Mouse (Mus musculus) megakaryocyte progenitor cell, adult 5-6 weeks (primary cell): Measurements from ENCODE around the gene Spred2. TPM values are rescaled to one million over a fixed set of nuclear protein-coding genes. Genes with fewer than 3 reads are reported as not detected.
A peak's percentile ranks its signal among the peaks of the same experiment; 100 is the strongest.

ENCODE experiments used
- ATAC-seq: replicated peaks from 2 replicates; pipeline ENCODE4 v1.8.0; 2016; ENCODE audit warnings: mild to moderate bottlenecking, moderate TSS enrichment, inconsistent platforms; ENCODE audit not compliant: poor library complexity
- total RNA-seq, 2 experiments: library from RNA; stranded (forward) in 1 of 2; stranded (reverse) in 1 of 2; fragments of 157-497, 149-512 nt in 1 of 2; fragments of 200-1000 nt in 1 of 2; gene quantifications; 2 replicates each; pipeline versions ENCODE4 v1.2.3 to v1.2.4; 2015 to 2017

The Spred2 gene
- total RNA-seq, 2 experiments from 2014 or later, result 5.0 to 16.9 TPM

GRCm38 (mm10) chr11:19982113-19982512, 57.9 kb downstream of the Spred2 start:
- ATAC-seq, result peak; percentile 10; the same call in 1 of the 2 replicates

DNA sequence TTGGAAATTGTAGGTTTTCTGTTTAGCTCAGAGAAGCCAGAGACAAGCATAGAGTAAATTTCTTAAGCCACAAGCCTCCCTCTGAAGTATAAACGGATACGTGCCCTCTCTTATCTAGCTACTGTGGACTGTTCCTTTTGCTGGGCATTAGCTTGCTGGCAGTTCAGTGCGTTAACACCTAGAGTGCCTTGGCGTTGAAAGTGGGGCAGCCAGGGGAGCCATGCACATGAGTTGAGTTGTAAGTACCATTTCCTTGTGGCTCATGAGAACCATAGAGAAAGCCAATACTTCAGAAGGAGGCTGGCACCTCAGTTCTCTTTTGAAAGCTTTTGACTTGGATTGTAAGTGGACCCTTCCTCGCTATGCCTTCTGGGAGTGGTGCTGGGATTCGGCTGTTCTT, 58.6 kb downstream of the Spred2 start:
- ATAC-seq, result peak; percentile 21; the same call in 1 of the 2 replicates

GRCm38 (mm10) chr11:19983298-19983697, 59.1 kb downstream of the Spred2 start:
- no peak for ATAC-seq

GRCm38 (mm10) chr11:19984029-19984428, 59.9 kb downstream of the Spred2 start:
- ATAC-seq, result no peak

GRCm38 (mm10) chr11:19985283-19985854, 61.2 kb downstream of the Spred2 start:
- ATAC-seq, result no peak

DNA sequence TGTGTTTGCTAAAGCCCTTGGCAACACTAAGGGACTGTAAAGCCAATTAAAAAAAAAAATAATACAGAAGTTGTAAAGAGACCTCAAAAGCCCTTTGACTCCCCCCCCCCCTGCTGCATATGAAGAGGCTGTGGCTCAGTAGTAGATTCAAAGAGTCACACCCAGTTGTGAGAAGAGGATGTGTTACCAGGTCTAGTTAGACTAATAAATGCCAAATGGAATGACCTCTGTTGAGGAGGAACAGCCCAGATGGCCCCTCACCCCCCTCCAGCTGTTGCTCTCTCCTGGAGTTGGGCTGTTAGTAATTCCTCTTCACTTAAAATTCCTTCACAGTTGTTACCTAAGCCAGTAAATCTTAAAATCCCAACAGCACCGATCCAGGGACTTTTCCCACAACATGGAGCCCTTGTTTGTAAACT, 62.3 kb downstream of the Spred2 start:
- ATAC-seq, result no peak

DNA sequence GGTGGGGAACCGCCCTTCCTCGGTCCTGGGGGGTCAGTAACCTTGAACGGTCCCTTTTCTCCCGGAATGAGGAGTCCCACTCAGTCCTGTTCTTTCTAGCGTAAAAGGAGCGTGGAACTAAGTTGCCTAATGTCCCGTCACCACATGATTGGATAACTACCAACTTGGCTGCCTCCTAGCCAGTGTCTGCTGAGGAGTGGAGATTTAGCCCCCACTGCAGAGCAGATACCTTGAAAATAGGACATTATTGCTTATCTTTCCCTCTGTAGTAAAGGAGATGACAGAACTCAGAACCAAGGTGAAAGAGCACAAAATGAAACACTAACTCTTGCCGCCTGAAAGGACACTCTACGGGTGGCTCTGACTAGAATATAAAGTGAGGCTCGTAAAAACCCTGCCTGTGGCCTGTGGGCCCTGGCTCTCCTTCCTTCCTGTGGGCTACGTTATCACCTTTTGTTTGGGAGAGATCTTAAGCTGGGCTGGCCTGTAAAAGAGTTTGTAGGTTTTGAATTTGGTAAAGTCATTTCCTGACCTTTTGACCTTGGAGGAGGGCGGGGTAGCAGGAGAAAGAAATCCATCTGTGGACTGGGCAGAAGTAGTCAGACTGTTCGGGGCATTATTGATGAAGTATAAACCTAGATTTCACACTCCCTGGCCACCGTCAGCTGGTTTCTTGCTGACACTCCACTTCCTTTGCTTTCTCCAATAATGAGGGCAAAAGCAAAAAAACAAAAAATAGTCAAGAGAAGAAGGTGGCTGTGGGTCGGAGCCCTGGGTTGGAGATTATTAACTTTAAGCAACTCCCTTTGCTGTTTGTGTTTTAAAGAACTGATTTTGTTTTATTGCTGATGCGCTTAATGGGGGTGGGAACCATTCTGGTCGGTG, 62.9 kb downstream of the Spred2 start:
- ATAC-seq, result peak; percentile 45

- no peak for ATAC-seq
Measured at GRCm38 (mm10) chr11:19987756-19988091, 63.5 kb downstream of the Spred2 start.

- no peak for ATAC-seq
Measured at GRCm38 (mm10) chr11:19988224-19988623, 64.0 kb downstream of the Spred2 start.

DNA sequence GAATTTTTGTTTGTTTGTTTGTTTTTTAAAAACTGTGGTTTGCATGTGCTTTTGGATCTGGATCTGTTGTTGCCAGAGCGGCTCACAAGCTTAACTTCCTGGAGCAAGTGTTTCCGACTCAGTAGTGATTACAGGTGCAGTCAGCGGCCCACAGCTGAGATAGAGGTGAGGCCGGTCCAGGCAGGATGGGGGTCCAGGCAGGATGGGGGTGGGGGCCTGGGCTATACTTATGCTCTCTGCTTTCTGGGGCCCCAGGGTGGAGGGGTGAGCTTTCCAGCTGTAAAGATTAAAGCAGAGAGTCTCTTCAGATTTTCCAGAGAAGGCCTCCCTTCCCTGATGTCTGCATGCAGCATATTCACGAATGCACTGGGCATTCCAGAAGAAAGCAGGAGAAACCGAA, 64.5 kb downstream of the Spred2 start:
- no peak for ATAC-seq

DNA sequence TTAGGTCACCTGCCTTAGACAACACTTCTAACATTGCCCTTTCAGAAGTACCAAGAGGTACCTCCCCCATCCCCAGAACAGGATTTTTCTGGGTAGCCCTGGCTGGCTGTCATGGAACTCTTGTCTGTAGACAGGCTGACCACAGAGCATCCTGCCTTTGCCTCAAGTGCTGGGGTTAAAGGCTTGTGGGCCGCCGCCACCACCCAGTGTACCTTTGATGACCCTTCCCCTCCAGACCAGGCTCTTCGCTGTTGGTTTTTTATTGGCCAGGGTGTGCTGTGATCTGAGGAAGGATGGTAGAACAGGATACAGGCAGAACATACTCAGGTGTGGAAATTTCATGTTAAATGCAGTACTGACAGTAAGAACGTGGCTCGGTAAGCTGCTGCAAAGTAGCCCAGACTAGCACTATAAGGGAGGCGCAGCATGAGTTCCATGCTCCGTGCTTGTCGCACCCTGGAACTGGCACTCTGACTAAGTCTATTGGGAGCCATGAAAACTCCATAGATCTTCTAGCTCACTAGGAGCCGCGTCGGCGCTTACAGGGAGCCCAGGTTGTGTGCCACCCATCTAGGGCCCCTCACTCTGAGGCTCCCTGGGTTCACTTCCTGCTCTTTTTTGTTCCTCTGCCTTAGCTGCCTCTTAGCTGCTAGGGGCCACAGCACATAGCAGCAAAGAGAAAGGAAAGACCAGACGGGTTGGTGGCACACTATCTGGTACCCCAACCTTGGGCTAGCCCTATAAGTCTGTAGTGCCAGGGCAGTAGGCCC, 65.2 kb downstream of the Spred2 start:
- ATAC-seq, result no peak

DNA sequence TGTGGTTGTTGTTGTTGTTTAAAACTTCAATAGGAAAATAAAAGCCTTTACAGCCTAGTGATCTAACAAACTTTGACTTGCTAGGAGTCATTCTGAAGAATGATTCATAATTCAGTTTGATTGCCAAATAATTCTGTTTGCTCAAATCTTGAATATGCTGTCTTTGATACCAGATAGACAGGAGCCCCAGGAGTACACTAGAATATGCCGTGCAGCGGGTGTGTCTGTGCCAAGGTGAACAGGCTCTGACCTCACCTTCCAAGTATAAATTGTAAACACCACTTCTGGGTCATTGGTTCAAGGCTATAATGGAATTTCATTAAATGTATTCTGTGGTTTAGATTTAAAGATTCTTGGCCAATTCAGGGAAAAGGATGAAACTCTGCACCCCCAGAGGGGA, 66.6 kb downstream of the Spred2 start:
- no peak for ATAC-seq

- no peak for ATAC-seq
Measured at GRCm38 (mm10) chr11:19991303-19991976, 67.3 kb downstream of the Spred2 start.

- peak; percentile 32 for ATAC-seq
Measured at GRCm38 (mm10) chr11:19992341-19993281, 68.4 kb downstream of the Spred2 start.

GRCm38 (mm10) chr11:19993753-19994152, 69.6 kb downstream of the Spred2 start:
- ATAC-seq, result peak; percentile 71

DNA sequence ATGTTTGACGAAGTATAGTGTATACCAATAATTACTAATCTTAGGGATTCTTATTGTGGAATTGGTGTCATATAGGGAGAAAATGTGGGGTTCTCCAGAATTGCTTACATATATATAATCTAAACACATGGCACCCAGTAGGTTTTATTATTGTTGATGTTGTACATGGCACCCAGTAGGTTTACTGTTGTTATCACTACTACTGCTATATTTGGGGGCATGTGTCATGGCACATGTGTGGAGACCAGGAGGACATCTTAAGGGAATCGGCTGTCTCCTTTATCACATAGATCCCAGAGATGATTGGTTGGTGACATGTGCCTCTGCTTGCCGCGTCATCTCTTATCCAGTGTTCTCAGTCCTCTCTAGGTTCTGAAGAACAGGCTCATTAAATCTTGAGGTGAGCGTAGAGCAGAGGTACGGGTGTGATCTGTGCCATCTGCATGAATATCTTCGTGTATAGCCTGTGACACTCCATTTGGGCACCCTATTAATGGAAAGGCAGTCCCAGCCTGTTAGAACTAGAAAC, 70.2 kb downstream of the Spred2 start:
- peak; percentile 13; the same call in 1 of the 2 replicates for ATAC-seq

DNA sequence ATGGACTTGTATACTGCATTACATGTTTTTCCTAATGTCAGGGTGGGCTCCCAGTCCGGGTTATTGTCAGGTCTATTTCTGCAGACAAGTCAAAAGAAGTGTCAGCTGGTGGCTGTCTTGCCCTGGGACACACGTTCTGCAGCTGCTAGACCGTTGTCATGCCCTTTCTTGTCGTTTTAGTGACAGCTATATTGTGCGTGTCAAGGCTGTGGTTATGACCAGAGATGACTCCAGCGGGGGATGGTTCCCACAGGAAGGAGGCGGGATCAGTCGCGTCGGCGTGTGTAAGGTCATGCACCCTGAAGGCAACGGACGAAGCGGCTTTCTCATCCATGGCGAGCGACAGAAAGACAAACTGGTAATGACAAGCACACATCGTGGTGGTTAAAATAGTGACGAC, 73.8 kb downstream of the Spred2 start:
- peak; percentile 47 for ATAC-seq

DNA sequence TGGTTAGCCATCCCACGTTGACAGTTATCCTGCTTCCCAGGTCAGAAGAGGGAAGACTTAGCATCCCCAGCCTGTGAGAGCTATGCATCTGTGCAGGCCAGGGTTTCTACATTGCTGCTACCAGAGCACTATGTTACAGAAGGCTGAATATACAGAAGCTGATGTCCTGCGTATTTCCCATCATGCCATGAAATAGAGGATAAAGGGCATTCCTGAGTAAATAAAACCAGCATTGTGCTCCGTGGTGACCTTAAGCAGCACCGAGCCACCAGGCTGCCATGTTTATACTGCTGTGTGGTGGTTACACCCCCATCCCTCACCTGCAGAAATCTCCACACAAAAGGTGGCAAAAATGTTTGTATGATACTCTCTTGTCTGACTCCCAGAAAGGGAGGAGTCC, 78.7 kb downstream of the Spred2 start:
- ATAC-seq, result no peak

DNA sequence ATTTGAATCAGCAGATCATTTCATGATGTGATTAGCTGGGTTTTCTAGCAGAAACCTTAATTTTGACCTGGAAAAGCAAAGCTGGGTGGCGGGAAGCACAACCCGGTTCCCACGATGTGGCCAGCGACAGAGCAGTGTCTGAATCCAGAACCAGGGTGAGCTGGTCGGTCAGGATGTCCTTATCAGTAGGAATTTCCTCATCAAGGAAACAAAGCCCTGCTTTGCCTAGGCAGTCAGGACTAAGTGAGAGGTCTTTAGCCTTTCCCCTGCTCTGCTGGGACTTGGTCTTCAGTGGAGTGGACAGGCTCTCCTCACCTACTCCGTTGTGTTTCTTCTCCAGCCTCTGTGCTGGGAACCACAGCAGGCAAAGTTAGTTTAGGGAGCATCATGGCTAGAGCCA, 83.5 kb downstream of the Spred2 start:
- no peak for ATAC-seq
